Mouse (Mus musculus) bone marrow macrophage, adult 2 months (primary cell): ENCODE results near the gene Golga1.

Source experiments
- CTCF ChIP-seq: IDR thresholded peaks from 2 replicates; pipeline ENCODE4 v1.5.1; 2012; ENCODE audit warnings: low read depth, mild to moderate bottlenecking, low read length, moderate library complexity
- POLR2A ChIP-seq: IDR thresholded peaks from 2 replicates; pipeline ENCODE4 v1.6.1; 2012; ENCODE audit warnings: mild to moderate bottlenecking, low read depth, low read length, borderline replicate concordance

DNA sequence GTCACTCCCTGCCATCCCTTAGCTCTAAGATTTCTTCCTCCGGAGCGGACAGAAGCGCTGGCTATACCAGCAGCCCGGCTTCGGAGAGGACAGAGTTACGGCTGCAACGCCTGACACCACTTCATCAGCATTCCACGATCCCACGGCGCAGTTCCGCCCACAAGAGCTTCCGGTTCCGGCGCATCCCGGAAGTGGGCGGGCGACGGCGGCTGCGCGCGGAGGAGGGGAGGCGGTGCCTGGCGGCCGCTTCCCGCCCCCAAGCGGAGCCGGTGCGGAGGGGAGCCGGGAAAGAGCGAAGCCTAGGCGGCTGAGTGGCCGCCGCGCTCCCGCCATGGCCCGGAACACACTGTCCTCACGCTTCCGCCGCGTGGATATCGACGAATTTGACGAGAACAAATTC, 57.5 kb downstream of the Golga1 start:
- TF ChIP-seq CTCF (no peak), POLR2A (no peak)
